Mouse (Mus musculus) thymus, postnatal 0 days (tissue): ENCODE data around the gene Fam3a. TPM values are rescaled to one million over a fixed set of nuclear protein-coding genes. Genes with fewer than 3 reads are reported as not detected.
"Not testable (repeated sequence)": the region's sequence is repeated elsewhere in the genome, so short reads cannot be mapped to it uniquely, and the experiment has no call there.

Experiments used
- DNase-seq: peaks from one replicate; pipeline ENCODE4 v3.0.0-alpha.2; 2015; ENCODE audit warnings: low spot score
- polyA plus RNA-seq: library from polyadenylated mRNA; unstranded; fragments of >200 nt; fragmentation: Nextera tagmentation; extraction: Ambion mirVana; gene quantifications from 2 replicates; pipeline ENCODE4 v1.2.1, GENCODE M21; 2015

Fam3a gene
- polyA plus RNA-seq: 22.7 and 23.2 TPM in 2 replicates

DNA sequence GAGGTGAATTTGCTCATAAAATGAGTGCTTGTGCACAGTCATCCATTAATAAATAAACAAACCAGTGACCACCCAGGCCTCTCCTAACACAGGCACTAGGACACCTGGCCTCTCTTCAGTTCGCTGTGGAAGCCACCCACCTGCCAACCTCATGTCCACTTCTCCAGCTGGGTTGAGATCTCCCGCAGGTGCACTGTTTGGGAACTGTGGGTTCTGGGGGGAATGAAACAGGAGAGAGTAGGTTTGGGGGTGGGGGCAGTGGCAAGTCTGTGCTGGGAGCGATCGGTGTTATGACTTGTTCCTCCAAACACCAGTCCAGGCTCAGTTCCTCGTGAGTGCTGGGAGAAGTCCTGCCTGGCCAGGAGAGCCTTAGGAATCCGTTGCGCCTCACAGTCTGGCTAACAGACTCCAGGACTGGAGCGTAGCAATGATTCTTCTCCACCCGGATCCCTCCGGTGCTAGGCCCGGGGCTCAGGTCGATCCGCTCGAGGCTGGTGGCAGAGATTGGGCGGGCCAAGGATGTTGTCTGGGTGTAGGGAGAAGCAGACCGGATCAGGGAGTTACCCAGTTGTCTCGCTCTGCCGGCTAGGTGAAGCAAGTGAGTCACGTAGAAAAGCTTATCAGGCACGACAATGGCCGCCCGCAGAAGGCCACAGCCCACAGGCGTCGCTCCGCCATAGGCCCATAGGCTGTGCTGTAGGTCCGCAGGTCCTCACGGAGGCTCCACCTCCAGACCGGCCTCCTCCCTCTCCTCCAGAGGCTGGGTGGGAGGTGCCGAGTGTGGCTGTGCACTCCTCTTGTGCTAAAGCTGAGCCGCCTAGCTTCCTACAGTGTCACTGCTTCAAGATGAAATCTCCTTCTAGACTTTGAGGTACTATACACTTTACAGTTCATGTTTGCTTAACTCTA lies at the start of gene Fam3a, which contains the start of gene Ikbkg:
Gene Fam3a (minus strand): TSS at position 738 of the 909 bp plus-strand sequence.
Gene Ikbkg (plus strand): TSS at position 756 of the 909 bp plus-strand sequence.
- DNase-seq: peak; percentile 87

DNA sequence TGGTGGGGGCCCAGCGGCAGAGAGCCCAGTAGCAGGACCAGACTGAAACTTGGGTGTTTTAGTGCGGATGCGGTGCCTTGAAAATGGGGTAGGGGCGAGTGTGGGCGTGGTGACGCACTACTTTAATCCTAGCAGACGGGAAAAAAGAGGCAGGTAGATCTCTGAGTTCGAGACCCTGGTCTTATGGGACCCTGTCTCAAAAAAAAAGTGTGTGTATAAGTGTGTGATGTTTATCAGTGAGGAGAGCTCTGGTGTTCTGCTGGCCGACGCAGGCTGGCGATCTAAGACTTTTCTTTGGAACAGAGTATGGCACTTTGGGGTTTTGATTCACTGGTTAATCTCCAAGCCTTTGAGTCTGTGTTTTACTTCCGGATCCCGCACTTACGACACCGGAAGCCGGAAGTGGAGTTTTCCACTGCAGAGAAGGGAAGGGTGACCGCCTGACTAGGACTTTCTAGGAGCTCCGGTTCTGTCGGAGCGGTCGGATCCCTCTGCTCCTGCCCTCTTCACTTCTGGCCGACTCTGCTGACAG lies 36.3 kb upstream of the Fam3a start:
- peak; percentile 77 for DNase-seq

DNA sequence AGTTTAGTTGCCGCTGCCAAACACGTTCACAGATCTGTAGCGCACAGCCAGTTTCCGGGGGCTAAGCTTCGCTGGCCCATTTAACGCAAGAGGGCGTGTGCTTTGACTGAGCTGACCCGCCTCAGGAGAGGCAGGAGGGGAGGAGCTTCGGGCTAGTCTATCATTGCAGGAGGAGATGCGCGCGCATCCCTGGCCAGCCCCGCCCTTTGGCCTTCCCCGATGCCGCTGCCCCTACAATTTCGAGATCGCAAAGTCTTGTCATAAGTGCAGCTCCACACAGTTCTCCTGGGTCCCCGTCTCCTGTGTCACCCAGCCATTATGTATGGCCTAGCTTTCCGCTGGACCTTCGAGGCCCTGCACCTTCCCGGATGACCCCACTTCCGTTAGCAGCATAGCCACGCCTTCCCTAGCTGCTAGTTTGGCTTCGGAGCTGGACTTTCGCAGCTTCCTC lies 35.8 kb upstream of the Fam3a start, which contains the start of gene G6pdx:
Gene G6pdx (minus strand): TSS at position 369 of the 451 bp plus-strand sequence.
- peak; percentile 89 for DNase-seq

DNA sequence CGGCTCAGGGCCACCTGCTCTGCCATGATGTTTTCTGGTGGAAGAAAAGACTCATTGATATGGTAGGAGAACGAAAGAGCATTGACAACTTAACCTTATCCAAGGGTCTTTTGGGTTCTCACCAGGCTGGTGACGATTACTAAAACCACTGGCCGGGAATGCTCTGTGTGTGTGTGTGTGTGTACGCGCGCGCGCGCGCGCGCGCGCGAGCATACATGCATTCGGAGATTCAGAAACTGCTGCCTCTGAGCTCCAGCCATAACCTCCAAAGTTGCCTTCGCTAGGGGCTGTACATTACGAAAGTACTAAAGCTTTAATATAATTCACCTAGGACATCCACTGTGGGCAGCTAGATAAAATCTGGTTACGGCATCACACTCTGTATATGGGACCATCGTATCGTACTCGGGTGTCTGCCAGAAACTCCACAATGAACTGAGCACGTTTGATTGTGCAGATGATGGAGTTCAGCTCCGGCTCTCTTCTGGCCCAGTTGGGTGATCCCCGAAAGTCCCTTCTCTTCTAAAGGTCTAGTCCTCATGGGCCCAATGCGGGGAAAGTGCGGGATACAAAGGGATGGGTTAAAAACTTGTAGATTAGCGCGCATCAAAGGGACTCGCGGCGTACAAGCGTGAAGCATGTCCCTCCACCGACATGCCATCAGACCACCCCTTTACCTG lies 35.2 kb upstream of the Fam3a start:
- peak; percentile 23 for DNase-seq

DNA sequence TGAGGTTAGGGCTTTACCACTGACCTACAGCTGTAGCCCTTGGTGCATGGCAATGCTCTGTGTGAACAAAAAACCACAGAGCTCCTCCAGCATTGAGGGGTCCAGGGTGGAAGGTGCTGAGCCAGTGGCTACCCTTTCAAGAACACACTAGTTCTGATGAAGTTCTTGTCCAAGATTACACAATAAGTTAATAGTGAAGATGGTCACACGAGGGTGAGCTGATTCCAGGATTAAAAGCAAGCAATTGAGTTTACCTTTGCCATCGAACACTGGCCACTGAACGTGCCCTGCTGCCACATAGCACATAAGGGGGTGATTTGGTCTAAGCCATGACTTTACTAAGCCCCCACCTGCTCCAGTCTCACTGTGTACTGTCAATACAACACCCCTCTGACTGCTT lies 34.0 kb upstream of the Fam3a start:
- DNase-seq: no peak

DNA sequence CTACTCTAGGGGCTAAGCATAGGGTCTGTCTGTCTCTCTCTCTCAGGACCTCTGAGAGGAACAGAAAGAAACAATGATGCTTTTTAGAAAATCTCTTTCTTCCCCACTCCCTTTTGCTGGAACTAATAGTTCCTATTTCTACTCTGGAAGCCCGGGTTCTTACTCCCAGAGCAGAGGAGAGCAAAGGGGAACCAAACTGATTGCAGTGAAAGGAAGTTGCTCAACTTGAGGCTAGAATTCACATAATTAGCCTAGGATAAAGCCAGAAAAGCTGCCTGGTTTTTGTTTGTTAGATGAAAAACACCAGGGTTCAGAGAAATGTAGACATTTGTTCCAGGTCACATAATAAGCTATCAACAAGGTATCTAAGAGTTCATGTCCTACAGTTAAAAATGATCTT lies 33.2 kb upstream of the Fam3a start:
- DNase-seq: no peak

DNA sequence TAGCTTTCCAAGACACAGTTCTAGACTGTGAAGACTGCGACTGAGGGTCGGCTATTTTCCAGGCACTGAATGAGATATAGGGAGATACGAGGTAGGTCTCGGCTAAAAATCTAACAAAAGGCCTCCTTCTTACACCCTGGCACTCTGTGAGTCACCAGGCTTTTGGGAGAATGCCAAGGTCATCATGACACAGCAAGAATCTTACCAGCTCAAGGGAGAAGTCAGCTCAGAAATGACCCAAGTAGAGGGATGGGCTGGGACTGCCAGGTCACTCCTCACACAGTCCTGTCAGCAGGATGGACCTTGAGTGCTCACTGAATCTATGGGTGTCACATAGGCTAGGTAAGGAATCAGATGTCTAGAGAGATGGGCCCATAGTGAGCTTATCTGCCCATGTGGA lies 32.1 kb upstream of the Fam3a start:
- DNase-seq: no peak

DNA sequence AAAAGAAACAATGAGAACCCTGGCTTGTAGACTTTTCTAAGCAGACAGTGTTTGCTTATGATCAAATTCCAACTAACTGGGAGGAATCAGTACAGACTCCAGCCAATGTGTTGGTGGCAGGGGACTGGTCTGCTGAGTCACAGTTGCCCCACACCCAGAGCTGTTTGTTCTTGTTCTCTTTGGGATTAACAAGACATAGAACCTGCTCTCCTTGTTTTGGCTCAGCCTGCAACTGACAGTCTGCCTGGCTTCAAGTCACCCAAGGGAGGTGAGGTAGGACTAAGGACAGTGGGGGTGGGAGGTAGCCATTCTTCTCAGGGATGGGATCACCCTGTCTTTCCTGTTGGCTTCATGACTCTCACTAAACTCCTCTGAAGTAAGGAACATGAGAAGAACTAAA lies 31.4 kb upstream of the Fam3a start:
- DNase-seq: no peak

DNA sequence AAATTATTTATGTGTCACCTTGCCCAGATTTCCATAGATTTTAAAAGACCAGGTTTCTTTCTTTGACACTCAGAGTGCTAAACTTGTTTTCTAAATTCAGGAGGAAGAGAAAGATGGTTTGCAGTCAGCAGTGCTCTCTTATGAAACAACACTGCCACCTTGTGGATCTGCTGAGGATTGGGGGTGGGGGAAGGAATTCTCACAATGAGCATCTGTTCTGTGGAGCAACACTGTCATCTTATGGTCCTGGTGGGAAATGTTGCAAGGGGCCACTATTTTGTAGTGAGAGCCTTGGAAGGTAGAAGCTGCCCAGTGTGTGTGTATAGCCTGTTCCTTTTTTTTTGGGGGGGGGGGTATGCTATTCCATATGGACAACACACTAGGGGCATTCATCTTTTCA lies 20.3 kb upstream of the Fam3a start:
- peak; percentile 77 for DNase-seq

DNA sequence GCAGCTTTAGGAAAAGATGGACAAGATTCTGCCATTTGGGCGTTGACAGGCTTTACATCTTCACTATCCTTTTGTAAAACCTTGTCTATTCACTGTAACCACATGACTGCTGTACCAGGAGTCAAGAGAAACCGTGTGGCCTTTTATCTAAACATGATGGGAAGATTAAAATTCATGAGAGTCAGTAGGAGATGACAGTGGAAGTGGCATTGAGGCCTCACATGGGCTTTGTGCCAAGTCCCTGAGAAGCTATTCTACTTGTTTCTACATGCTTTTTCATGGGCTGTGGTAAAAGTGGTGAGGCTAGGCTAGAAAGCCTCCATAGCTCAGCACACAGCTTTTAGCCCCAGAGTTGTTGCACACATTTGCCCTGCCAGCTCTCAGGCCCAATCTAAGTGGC lies 15.3 kb upstream of the Fam3a start:
- DNase-seq: no peak

DNA sequence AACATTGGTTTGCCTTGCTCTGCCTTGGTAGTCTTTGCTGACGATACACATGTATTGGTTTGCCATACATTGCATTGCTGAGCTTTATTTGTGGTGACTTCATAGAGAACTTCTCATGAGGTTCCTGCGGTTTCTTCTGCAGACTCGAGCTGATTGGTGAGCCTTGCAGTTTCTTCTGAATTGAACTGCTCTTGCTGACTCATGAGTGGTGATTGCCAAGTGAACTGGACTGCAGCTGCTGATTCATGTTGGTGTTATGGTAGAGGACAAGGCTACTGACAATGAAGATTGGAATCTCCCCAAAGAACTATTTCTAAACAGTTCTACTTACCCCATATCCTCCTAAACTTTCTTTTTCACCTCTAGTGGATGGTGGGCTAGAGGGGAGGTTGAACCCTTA lies 7.1 kb upstream of the Fam3a start:
- no peak for DNase-seq

DNA sequence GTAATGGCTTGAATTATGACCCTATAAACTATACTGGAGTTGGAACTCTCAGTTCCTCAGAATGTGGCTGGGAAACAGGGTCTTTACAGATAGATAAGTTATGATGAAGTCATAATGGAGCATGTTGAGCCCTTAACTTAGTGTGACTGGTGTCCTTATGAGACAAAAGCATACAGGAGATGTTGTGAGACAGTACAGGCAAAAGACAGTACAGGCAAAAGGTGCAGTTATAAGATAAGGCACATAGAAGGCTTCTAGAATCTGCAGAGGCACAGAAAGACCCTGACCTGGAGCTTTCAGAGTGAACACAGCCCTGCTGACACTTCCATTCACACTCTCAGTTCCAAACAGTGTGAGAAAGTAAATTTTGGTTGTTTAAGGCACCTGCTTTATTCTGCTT lies 4.9 kb downstream of the Fam3a start:
- no peak for DNase-seq

DNA sequence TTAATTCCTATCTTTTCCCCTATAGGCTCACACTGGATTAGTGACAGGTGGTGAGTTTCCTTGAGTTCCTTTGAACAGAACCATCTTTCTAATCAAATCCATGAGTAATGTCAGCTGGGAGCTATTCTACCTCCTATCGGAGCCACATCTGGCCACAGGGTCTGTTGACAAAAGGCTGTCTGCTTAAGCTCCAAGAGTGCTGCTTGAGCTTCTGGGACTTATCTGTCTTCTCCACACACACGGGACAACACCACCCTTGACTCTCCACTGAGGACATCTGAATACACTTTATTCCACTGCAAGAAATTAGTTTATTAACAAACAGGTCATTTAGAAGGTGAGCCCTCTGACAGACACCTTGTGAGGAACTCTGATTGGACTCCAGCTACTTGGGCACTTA lies 8.6 kb downstream of the Fam3a start:
- DNase-seq: no peak

DNA sequence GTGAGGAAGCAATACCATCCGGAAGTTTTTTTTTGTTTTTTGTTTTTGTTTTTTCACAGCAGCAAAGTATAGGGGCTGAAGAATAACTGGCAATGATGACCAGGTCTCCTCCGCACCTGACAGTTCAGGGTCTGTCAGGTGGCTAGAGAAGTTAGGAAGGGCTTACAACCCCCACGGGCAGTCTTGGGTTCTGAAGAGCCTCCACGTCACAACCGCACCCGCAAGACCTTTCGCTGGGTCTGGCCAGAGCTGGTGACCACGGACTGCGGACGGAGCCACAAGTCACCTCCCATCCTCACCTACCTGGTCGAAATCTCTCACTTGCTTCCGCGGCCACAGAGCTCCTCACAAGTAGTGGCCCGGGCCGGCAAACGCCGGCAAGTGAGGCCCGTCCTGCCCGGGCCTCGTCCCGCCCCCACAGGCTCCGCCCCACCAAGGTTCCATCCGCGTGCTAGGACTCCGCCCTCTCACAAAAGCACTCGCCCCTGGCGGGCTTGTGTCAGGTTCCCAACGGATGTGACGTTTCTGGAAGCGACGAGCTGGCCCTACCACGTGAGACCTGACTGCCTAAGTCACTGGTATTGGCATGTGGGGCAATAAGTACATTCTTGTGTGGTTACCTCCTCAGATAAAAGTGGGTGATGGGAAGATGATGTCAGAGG lies 20.1 kb downstream of the Fam3a start, which contains the start of the genes Ubl4a and Slc10a3:
Gene Ubl4a (minus strand): TSS at position 331 of the 662 bp plus-strand sequence.
Gene Slc10a3 (minus strand): TSS at position 462 of the 662 bp plus-strand sequence.
- peak; percentile 89 for DNase-seq

DNA sequence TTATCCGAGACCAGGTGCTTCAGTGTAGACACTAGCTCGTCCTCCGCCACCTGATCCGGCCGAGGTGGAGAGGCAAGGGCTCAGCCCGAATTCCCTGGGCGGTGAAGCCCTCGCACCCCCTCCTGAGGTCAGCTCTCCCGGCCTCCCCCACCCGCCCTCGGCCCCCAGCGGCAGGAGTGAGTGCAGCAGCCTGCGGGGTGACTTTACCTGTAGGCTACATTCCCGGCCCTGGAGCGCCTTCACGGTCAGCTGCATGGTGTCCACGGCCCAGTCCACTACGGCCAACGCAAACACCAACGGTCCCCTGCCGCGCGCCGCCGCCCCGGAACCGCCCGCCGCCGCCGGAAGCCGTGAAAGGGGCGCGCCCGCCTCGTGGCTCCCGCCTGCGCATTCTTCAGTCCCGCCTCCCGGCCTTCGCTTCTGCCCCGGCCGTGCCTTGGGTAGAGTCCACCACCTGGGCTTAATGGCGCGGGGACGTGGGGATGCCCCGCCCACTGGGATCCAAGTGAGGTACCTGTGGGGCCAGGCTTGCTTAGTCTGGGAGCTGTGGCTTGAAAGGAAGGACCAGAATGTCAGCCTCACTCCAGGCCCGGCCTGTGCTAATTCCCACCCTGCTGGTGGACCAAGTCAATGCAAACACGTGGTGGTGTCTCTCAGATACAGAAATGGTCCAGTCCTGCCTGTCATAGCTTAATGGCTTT lies 24.7 kb downstream of the Fam3a start:
- DNase-seq: peak; percentile 44

DNA sequence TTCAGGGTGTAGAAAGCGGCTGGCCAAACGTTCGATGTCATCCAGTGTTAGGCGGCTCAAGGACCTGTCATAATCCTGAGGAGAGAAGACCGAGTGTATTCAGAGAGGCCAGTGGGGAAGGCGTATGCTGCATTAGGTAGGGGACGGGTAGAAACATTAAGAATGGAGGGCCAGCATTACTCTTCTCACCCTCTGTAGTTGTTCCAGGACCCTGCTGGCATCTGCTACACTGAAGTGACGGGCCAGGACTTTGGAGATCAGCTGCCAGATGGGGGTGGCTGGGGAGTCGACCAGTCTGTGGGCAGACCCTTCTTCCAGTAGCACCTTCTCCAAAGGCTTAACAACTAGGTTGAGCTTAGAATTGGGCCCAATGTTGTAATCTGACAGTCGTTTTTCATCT lies 25.6 kb downstream of the Fam3a start:
- no peak for DNase-seq

DNA sequence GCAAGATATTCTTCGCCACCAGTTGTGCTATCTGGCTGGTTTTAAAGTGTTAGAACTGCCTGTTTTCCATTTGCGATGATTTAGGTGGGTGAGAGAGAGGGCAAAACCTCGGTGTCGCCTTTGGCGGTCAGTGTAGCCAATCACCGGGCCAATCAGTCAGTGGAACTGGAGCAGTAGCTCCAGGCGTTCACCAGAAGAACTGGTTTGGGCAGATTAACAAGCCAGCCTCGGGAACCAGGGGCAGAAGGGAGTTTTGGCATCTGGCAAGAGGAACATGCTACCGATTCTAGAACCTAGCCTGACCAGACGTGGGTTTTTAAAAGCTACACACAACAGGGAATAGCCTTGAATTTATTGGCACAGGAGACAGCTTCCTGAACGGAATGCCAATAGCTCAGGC lies 33.9 kb downstream of the Fam3a start:
- no peak for DNase-seq

DNA sequence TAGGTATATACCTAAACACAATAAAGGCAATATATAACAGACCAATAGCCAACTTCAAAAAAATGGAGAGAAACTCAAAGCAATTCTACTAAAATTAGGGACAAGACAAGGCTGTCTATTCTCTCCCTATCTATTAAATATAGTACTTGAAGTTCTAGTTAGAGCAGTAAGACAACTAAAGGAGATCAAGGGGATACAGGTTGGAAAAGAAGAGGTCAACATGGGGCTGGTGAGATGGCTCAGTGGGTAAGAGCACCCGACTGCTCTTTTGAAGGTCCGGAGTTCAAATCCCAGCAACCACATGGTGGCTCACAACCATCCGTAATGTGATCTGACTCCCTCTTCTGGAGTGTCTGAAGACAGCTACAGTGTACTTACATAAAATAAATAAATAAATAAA lies 36.0 kb downstream of the Fam3a start:
- DNase-seq: not testable (repeated sequence)

DNA sequence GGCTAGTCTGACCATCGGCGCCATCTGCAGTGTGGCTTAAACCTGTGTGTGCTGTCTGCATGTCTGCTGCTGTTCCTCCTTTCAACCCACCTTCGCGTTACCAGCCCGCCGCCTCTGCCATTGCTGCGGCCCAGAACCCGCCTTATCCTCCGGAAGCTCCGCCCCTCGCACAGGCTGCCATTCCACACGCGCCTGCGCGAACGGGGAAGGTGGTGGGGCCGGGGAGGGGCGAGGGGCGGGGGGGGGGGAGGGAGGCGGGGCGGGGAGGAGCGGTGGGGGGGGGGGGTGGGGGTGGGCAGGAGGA lies 39.7 kb downstream of the Fam3a start, which contains the start of gene Lage3:
Gene Lage3 (minus strand): TSS at position 152 of the 304 bp plus-strand sequence.
- DNase-seq: peak; percentile 85

DNA sequence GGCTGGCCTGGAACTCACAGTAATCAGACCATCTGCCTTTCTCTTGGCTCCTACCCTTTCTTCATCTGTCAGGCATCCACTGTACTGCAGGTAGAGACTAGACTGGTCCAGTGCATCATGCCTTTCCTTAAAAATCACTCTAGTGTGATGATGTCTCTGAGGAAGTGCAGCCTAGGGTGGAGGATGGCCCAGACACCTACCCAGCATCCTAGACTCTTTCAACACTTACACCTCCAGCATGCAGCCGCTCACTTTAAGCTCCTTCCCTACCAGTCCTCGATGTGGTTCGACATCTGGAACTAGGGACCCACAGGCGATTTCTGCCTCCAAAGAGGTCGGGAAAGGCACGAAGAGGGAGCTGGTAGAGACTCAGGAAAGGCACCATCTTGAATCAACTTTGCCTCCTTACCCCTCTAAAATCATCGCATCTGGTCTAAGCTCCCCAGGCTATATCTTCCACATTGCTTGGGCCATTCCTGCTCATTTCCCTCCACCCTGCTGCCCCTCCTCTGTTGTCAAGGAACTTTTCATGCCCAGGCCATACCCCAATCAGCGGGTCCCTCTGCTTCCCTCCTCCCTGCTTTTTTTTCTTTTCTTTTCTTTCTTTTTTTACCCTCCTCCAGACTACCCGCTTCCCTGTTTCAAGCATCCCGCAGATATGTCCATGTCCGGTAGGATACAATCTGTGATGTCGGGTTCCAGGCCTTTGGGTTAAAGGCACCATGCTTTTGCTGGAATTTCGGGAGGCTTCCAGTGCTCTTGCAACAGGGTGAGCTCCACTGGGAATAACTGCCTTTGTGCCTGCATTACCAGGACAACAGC lies 40.2 kb downstream of the Fam3a start:
- DNase-seq: no peak
